Mouse (Mus musculus): ENCODE data around the gene Ppp2r3a. TPM values are rescaled to one million over a fixed set of nuclear protein-coding genes. Genes with fewer than 3 reads are reported as not detected.

Ppp2r3a gene
- polyA plus RNA-seq, 1 experiment from 2014 or later, result 20.2 TPM

DNA sequence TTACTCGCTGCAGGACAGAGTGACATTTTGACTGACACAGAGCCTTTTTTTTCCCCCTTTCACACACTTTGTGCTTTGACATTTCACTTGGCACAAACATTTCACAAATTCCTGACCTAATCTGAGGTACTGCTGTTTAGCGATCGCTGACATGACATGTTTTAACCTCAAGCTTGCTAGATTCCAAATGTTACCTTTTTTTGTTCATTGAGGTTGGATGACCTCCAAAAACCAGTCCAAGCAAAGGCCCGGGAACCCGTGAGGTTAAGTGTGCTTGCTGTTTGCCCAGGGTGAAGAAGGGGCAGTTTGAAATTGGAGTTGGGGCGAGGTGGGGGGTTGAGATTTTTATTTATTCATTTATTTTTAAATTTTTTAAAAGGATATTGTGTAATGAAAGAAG is 31.1 kb upstream of the Ppp2r3a start:
- WGBS, result 40% methylated on average over 6 of the region's 6 CpGs
- no peak overlapping the region for H3K4me2 ChIP-seq (replicated peaks; ENCODE audit: low read depth, low read length)

DNA sequence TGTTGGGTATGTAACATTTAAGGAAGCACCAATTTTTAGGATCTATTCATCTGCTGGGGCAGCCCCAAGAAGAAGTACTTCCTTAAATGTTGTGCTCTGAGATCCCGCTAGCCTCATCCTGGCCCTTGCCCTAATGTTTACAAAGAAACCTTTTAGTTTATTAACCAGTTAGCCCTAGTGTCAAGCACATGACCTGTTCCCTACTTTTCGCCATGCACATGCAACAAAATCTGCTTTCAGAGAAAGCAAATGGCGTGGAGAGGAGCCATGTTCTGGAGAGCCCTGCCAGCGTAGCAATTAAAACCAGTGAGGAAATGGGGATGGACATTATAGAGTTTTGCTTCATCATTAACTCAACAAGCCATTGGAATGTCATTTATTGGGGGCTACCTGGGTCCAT is 30.3 kb upstream of the Ppp2r3a start:
- no peaks in the 10 kb centered on the region for H3K4me1 ChIP-seq (ENCODE audit: control insufficient read depth, insufficient read depth, low read length)
- no peaks in the 10 kb centered on the region for H3K9me3 ChIP-seq (ENCODE audit: control insufficient read depth, low read depth, low read length)
- no peaks in the 10 kb centered on the region for H3K27me3 ChIP-seq (ENCODE audit: control insufficient read depth, insufficient read depth, low read length)
- no peak overlapping the region for H3K4me2 ChIP-seq (replicated peaks; ENCODE audit: low read depth, low read length)
- ATAC-seq (ENCODE audit: insufficient number of reproducible peaks, insufficient read depth, low FRiP score, low read depth), result no peak
- H3K27ac ChIP-seq (ENCODE audit: low read length), result no peak overlapping the region
- H3K9ac ChIP-seq (replicated peaks; ENCODE audit: low read depth, low read length), result no peak overlapping the region
- no peak overlapping the region for H3K4me3 ChIP-seq (ENCODE audit: low read depth, low read length)
- no peaks in the 10 kb centered on the region for H3K36me3 ChIP-seq (ENCODE audit: control insufficient read depth, insufficient read depth, low read length)
- WGBS, result 59% methylated on average over 4 of the region's 4 CpGs

More for the DNA sequence above, 31.1 kb upstream of the Ppp2r3a start:
- Histone ChIP-seq H3K27me3 (ENCODE audit: control insufficient read depth, insufficient read depth, low read length) (no peaks in the 10 kb centered on the region), H3K9me3 (ENCODE audit: control insufficient read depth, low read depth, low read length) (no peaks in the 10 kb centered on the region), H3K4me3 (ENCODE audit: low read depth, low read length) (no peak overlapping the region), H3K36me3 (ENCODE audit: control insufficient read depth, insufficient read depth, low read length) (no peaks in the 10 kb centered on the region), H3K9ac (replicated peaks; ENCODE audit: low read depth, low read length) (no peak overlapping the region), H3K4me1 (ENCODE audit: control insufficient read depth, insufficient read depth, low read length) (no peaks in the 10 kb centered on the region), H3K27ac (ENCODE audit: low read length) (no peak overlapping the region)
- ATAC-seq (ENCODE audit: insufficient number of reproducible peaks, insufficient read depth, low FRiP score, low read depth), result no peak

DNA sequence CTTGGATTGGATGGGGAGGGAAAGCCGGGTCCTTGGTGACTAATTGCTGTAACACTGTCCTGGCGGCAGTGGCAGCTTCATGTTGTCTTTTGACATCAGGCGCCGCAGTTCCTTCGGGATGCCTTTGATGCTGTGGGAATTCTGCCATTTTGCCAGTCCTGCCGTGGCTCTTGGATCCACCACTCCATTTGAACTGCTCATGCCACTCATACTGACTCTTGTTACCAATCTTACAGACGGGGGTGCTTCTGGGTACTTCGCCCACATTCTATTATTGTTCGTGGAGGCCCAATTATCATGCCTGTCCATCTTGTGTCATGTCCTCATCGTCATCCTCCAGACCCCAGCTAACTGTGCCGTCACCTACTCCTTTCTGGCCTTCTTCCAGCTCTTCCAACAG is 29.7 kb upstream of the Ppp2r3a start:
- Histone ChIP-seq H3K27me3 (ENCODE audit: control insufficient read depth, insufficient read depth, low read length) (no peaks in the 10 kb centered on the region), H3K4me1 (ENCODE audit: control insufficient read depth, insufficient read depth, low read length) (no peaks in the 10 kb centered on the region), H3K9me3 (ENCODE audit: control insufficient read depth, low read depth, low read length) (no peaks in the 10 kb centered on the region), H3K27ac (ENCODE audit: low read length) (no peak overlapping the region), H3K4me3 (ENCODE audit: low read depth, low read length) (no peak overlapping the region), H3K9ac (replicated peaks; ENCODE audit: low read depth, low read length) (no peak overlapping the region), H3K36me3 (ENCODE audit: control insufficient read depth, insufficient read depth, low read length) (no peaks in the 10 kb centered on the region), H3K4me2 (replicated peaks; ENCODE audit: low read depth, low read length) (no peak overlapping the region)
- no peak for ATAC-seq (ENCODE audit: insufficient number of reproducible peaks, insufficient read depth, low FRiP score, low read depth)
- 90% methylated on average over 11 of the region's 11 CpGs for WGBS

DNA sequence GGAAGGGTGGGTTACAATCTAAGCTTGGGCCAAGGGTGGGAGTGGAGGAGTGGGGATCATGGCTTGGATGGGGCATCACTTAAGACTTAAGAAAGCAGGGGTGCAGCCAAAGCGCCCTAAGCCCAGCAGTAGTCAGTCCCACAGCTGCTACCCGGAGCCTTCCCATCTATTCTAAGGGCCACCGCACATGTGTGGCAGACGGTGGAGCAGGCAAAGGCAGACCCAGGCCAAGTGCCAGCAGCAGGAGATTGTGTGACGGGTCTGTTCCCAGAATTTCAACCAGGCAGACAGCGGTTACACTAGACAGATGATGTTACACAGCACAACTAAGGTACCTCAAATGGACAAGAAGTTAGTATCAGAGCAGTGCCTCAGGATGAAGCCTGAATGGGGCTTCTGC is 29.3 kb upstream of the Ppp2r3a start:
- Histone ChIP-seq H3K4me3 (ENCODE audit: low read depth, low read length) (no peak overlapping the region), H3K27me3 (ENCODE audit: control insufficient read depth, insufficient read depth, low read length) (no peaks in the 10 kb centered on the region), H3K36me3 (ENCODE audit: control insufficient read depth, insufficient read depth, low read length) (no peaks in the 10 kb centered on the region), H3K9ac (replicated peaks; ENCODE audit: low read depth, low read length) (no peak overlapping the region), H3K27ac (ENCODE audit: low read length) (no peak overlapping the region), H3K4me2 (replicated peaks; ENCODE audit: low read depth, low read length) (no peak overlapping the region), H3K4me1 (ENCODE audit: control insufficient read depth, insufficient read depth, low read length) (no peaks in the 10 kb centered on the region), H3K9me3 (ENCODE audit: control insufficient read depth, low read depth, low read length) (no peaks in the 10 kb centered on the region)
- WGBS, result 96% methylated on average over 6 of the region's 6 CpGs
- ATAC-seq (ENCODE audit: insufficient number of reproducible peaks, insufficient read depth, low FRiP score, low read depth), result no peak

DNA sequence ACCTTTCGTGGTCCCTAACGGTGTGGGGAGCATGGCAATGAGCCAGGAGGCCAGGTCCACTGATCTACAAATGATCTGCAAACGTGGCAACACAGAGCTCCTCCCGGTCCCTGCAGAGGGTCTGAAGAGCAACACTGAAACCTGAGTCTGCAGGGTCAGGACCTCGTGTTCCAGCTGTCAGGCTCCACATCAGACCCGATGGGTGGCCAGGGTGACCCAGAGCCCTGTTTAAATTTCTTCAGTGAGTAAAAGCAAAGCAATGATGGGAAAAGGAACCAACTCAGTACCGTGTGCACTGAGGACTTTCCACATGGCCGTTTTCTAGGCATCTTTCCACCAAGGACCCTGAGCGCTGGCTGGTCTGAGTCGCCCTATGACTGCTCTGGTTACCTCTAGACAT is 28.6 kb upstream of the Ppp2r3a start:
- H3K4me1 ChIP-seq (ENCODE audit: control insufficient read depth, insufficient read depth, low read length), result no peaks in the 10 kb centered on the region
- H3K4me3 ChIP-seq (ENCODE audit: low read depth, low read length), result no peak overlapping the region
- H3K9me3 ChIP-seq (ENCODE audit: control insufficient read depth, low read depth, low read length), result no peaks in the 10 kb centered on the region
- H3K4me2 ChIP-seq (replicated peaks; ENCODE audit: low read depth, low read length), result no peak overlapping the region
- no peaks in the 10 kb centered on the region for H3K36me3 ChIP-seq (ENCODE audit: control insufficient read depth, insufficient read depth, low read length)
- WGBS, result 56% methylated on average over 10 of the region's 10 CpGs
- H3K9ac ChIP-seq (replicated peaks; ENCODE audit: low read depth, low read length), result no peak overlapping the region
- no peaks in the 10 kb centered on the region for H3K27me3 ChIP-seq (ENCODE audit: control insufficient read depth, insufficient read depth, low read length)
- no peak for ATAC-seq (ENCODE audit: insufficient number of reproducible peaks, insufficient read depth, low FRiP score, low read depth)
- H3K27ac ChIP-seq (ENCODE audit: low read length), result no peak overlapping the region

DNA sequence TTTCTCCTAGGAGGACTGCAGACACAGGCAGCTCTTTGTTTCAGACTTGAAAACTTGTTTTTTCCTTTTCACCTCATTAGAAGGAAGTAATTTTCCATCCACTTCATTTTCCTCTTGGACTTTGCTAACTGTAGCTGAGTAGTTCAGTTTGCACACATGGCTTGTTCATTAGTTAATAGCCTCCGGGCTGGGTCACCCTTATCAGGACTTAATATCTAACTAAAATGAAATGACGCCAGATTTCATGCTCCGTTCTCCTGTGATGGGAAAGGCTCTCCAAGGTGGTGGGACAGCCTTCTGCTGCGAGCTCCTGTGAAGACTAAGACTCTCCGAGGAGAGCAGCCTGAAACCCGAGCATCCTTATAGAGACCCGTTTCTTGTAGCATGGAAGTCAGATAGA is 21.1 kb upstream of the Ppp2r3a start:
- Histone ChIP-seq H3K36me3 (ENCODE audit: control insufficient read depth, insufficient read depth, low read length) (no peaks in the 10 kb centered on the region), H3K4me3 (ENCODE audit: low read depth, low read length) (no peak overlapping the region), H3K4me2 (replicated peaks; ENCODE audit: low read depth, low read length) (no peak overlapping the region), H3K27ac (ENCODE audit: low read length) (no peak overlapping the region), H3K9me3 (ENCODE audit: control insufficient read depth, low read depth, low read length) (no peaks in the 10 kb centered on the region), H3K4me1 (ENCODE audit: control insufficient read depth, insufficient read depth, low read length) (no peaks in the 10 kb centered on the region), H3K9ac (replicated peaks; ENCODE audit: low read depth, low read length) (no peak overlapping the region), H3K27me3 (ENCODE audit: control insufficient read depth, insufficient read depth, low read length) (no peaks in the 10 kb centered on the region)
- 73% methylated on average over 7 of the region's 7 CpGs for WGBS
- ATAC-seq (ENCODE audit: insufficient number of reproducible peaks, insufficient read depth, low FRiP score, low read depth), result no peak

DNA sequence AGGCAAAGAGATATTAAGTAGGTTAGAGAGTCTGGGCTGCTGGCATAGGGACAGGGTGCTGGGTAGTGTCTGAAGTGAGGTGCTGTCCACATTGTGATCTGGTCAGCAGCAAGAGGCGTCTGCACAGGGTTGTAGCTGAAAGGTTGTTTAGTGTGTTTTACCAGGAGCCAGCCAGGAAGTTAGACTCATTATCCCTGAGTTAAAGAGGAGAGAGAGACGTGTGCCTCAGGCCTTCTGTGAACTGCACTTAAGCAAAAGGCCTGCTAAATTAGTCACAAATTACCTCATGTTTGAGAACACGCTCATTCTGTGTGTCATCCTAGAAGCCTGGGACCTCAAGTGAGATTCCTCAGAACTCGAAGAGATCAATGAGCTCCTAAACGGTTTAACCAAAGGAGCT is 18.4 kb upstream of the Ppp2r3a start:
- Histone ChIP-seq H3K4me3 (ENCODE audit: low read depth, low read length) (no peak overlapping the region), H3K4me1 (ENCODE audit: control insufficient read depth, insufficient read depth, low read length) (no peaks in the 10 kb centered on the region), H3K36me3 (ENCODE audit: control insufficient read depth, insufficient read depth, low read length) (no peaks in the 10 kb centered on the region), H3K9ac (replicated peaks; ENCODE audit: low read depth, low read length) (no peak overlapping the region), H3K27ac (ENCODE audit: low read length) (no peak overlapping the region), H3K4me2 (replicated peaks; ENCODE audit: low read depth, low read length) (no peak overlapping the region), H3K9me3 (ENCODE audit: control insufficient read depth, low read depth, low read length) (no peaks in the 10 kb centered on the region), H3K27me3 (ENCODE audit: control insufficient read depth, insufficient read depth, low read length) (no peaks in the 10 kb centered on the region)
- no peak for ATAC-seq (ENCODE audit: insufficient number of reproducible peaks, insufficient read depth, low FRiP score, low read depth)
- 45% methylated on average over 5 of the region's 5 CpGs for WGBS

DNA sequence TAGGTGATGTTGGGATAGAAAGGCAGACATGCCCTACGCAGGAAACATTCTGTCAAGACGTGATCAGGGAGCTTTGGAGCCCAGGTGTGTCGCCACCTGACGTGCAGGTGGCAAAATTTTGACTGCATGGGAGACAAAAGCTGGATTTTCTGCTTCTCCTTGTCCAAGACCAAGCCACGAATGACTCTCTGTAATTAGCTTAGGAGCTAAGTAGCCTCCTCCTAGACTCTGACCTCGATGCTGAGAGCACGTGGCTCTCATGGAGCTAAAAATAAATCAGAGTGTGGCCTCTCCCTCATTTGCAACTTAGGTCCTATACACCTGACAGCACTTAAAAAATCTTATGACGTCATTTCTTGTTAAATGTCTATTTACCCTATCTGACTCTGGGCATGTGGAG is 14.4 kb upstream of the Ppp2r3a start:
- 64% methylated on average over 8 of the region's 8 CpGs for WGBS

DNA sequence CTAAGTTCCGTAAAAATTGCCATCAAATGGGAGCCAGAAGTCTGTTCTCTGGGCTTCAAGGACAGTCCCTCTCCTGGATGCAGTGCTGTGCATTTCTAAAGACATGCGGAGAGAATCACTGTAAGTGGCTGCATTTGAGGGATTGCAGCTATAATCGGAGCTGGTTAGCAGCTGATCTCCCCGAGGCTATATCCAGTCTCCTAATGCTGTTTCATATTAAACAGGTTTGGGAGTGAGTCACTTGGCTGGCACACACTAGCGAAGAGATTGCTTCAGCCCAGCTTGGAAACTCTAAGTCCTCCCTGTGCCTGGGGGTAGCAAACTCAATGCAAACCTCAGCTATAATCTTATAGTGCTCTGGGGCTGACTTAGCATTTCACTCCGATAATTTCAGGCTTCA is 14.0 kb upstream of the Ppp2r3a start:
- ATAC-seq (ENCODE audit: insufficient number of reproducible peaks, insufficient read depth, low FRiP score, low read depth), result no peak
- 0 out of 2 replicates have a peak, but pooled peaks cover 7% of the 10 kb centered on the region for H3K4me1 ChIP-seq (ENCODE audit: control insufficient read depth, insufficient read depth, low read length)
- H3K36me3 ChIP-seq (ENCODE audit: control insufficient read depth, insufficient read depth, low read length), result no peaks in the 10 kb centered on the region
- H3K4me2 ChIP-seq (replicated peaks; ENCODE audit: low read depth, low read length), result no peak overlapping the region
- no peak overlapping the region for H3K4me3 ChIP-seq (ENCODE audit: low read depth, low read length)
- 66% methylated on average over 6 of the region's 6 CpGs for WGBS
- no peak overlapping the region for H3K9ac ChIP-seq (replicated peaks; ENCODE audit: low read depth, low read length)
- H3K9me3 ChIP-seq (ENCODE audit: control insufficient read depth, low read depth, low read length), result no peaks in the 10 kb centered on the region
- H3K27ac ChIP-seq (ENCODE audit: low read length), result no peak overlapping the region
- H3K27me3 ChIP-seq (ENCODE audit: control insufficient read depth, insufficient read depth, low read length), result no peaks in the 10 kb centered on the region

More for the DNA sequence above, 14.4 kb upstream of the Ppp2r3a start:
- Histone ChIP-seq H3K9me3 (ENCODE audit: control insufficient read depth, low read depth, low read length) (no peaks in the 10 kb centered on the region), H3K36me3 (ENCODE audit: control insufficient read depth, insufficient read depth, low read length) (no peaks in the 10 kb centered on the region), H3K27ac (ENCODE audit: low read length) (no peak overlapping the region), H3K4me3 (ENCODE audit: low read depth, low read length) (no peak overlapping the region), H3K27me3 (ENCODE audit: control insufficient read depth, insufficient read depth, low read length) (no peaks in the 10 kb centered on the region), H3K4me1 (ENCODE audit: control insufficient read depth, insufficient read depth, low read length) (0 out of 2 replicates have a peak, but pooled peaks cover 7% of the 10 kb centered on the region), H3K9ac (replicated peaks; ENCODE audit: low read depth, low read length) (no peak overlapping the region), H3K4me2 (replicated peaks; ENCODE audit: low read depth, low read length) (no peak overlapping the region)
- no peak for ATAC-seq (ENCODE audit: insufficient number of reproducible peaks, insufficient read depth, low FRiP score, low read depth)

All from stomach, embryonic 14.5 days (tissue).